Mouse (Mus musculus) ES-Bruce4 (cell line): Measurements from ENCODE around the gene Mapkap1. TPM values are rescaled to one million over a fixed set of nuclear protein-coding genes. Genes with fewer than 3 reads are reported as not detected.

Experiments
- H3K27ac ChIP-seq: 2 replicates; pipeline ENCODE4 v1.5.1; 2012; ENCODE audit warnings: low read length, inconsistent platforms; ENCODE audit not compliant: insufficient read depth
- H3K27me3 ChIP-seq: 2 replicates; pipeline ENCODE4 v1.6.1; 2012; ENCODE audit warnings: mild to moderate bottlenecking, low read length, inconsistent platforms; ENCODE audit not compliant: control insufficient read depth, poor library complexity, insufficient read depth, severe bottlenecking
- H3K36me3 ChIP-seq: 2 replicates; pipeline ENCODE4 v1.6.1; 2012; ENCODE audit warnings: inconsistent platforms, mild to moderate bottlenecking, low read length, moderate library complexity; ENCODE audit not compliant: control insufficient read depth, poor library complexity, insufficient read depth, severe bottlenecking
- H3K4me1 ChIP-seq: one replicate; pipeline ENCODE4 v1.8.1; 2011; ENCODE audit warnings: low read length; ENCODE audit not compliant: control insufficient read depth, insufficient read depth
- H3K4me3 ChIP-seq: 2 replicates; pipeline ENCODE4 v1.5.1; 2011; ENCODE audit warnings: low read depth, mild to moderate bottlenecking, low read length
- H3K9ac ChIP-seq: 2 replicates; pipeline ENCODE4 v1.6.1; 2012; ENCODE audit warnings: low read depth, mild to moderate bottlenecking, inconsistent platforms; ENCODE audit not compliant: poor library complexity, severe bottlenecking
- H3K9me3 ChIP-seq: replicated peaks from 2 replicates; pipeline ENCODE4 v1.6.1; 2012; ENCODE audit warnings: mild to moderate bottlenecking, low read length, inconsistent platforms; ENCODE audit not compliant: control insufficient read depth, poor library complexity, insufficient read depth, severe bottlenecking
- CTCF ChIP-seq: IDR thresholded peaks from one replicate; pipeline ENCODE4 v1.8.1; 2011; ENCODE audit warnings: low read depth, low read length
- EP300 ChIP-seq: IDR thresholded peaks from 2 replicates; pipeline ENCODE4 v1.6.1; 2011; ENCODE audit warnings: low read depth, low read length; ENCODE audit not compliant: insufficient read depth
- POLR2A ChIP-seq: IDR thresholded peaks from one replicate; pipeline ENCODE4 v1.8.1; 2011; ENCODE audit warnings: low read length; ENCODE audit not compliant: insufficient read depth
- polyA plus RNA-seq: library from polyadenylated mRNA; stranded (reverse); fragments of >200 nt; gene quantifications from 2 replicates; pipeline ENCODE4 v1.2.4, GENCODE M21; 2011; ENCODE audit warnings: low read depth; ENCODE audit not compliant: missing spikeins, insufficient read depth, insufficient read length

Gene Mapkap1
- polyA plus RNA-seq, 1 experiment = 48.1 TPM

GRCm38 (mm10) chr2:34378930-34379329 lies 27.6 kb upstream of the Mapkap1 start:
- no peaks in the 10 kb centered on the region for H3K27me3 ChIP-seq
- no peaks in the 10 kb centered on the region for H3K4me1 ChIP-seq
- no peak overlapping the region for H3K9ac ChIP-seq
- no peaks in the 10 kb centered on the region for H3K9me3 ChIP-seq
- no peak overlapping the region for H3K27ac ChIP-seq
- H3K36me3 ChIP-seq = no peaks in the 10 kb centered on the region
- H3K4me3 ChIP-seq = no peak overlapping the region
- TF ChIP-seq POLR2A (no peak), CTCF (no peak), EP300 (no peak)

- Histone ChIP-seq H3K9me3 (no peaks in the 10 kb centered on the region), H3K4me1 (no peaks in the 10 kb centered on the region), H3K27me3 (no peaks in the 10 kb centered on the region), H3K9ac (no peak overlapping the region), H3K36me3 (no peaks in the 10 kb centered on the region), H3K27ac (no peak overlapping the region), H3K4me3 (no peak overlapping the region)
- TF ChIP-seq POLR2A = no peak
- no peak for TF ChIP-seq EP300
- TF ChIP-seq CTCF = no peak
Observed at GRCm38 (mm10) chr2:34399535-34399934, 7.0 kb upstream of the Mapkap1 start.

GRCm38 (mm10) chr2:34407596-34407995 lies 1.0 kb downstream of the Mapkap1 start:
- no peaks in the 10 kb centered on the region for H3K27me3 ChIP-seq
- no peak overlapping the region for H3K27ac ChIP-seq
- TF ChIP-seq CTCF = no peak
- TF ChIP-seq POLR2A = no peak
- no peak for TF ChIP-seq EP300
- H3K9me3 ChIP-seq = no peaks in the 10 kb centered on the region
- no peaks in the 10 kb centered on the region for H3K4me1 ChIP-seq
- H3K36me3 ChIP-seq = no peaks in the 10 kb centered on the region
- no peak overlapping the region for H3K4me3 ChIP-seq
- H3K9ac ChIP-seq = peak overlapping the region; percentile 86

- Histone ChIP-seq H3K9ac (no peak overlapping the region), H3K4me1 (no peaks in the 10 kb centered on the region), H3K9me3 (no peaks in the 10 kb centered on the region), H3K27me3 (no peaks in the 10 kb centered on the region), H3K36me3 (no peaks in the 10 kb centered on the region), H3K4me3 (no peak overlapping the region), H3K27ac (no peak overlapping the region)
- no peak for TF ChIP-seq POLR2A
- TF ChIP-seq CTCF = no peak
- no peak for TF ChIP-seq EP300
Observed at GRCm38 (mm10) chr2:34408341-34408740, 1.8 kb downstream of the Mapkap1 start.

- no peak overlapping the region for H3K27ac ChIP-seq
- H3K4me3 ChIP-seq = no peak overlapping the region
- no peaks in the 10 kb centered on the region for H3K36me3 ChIP-seq
- no peaks in the 10 kb centered on the region for H3K9me3 ChIP-seq
- TF ChIP-seq CTCF (no peak), POLR2A (no peak), EP300 (no peak)
- no peaks in the 10 kb centered on the region for H3K27me3 ChIP-seq
- no peaks in the 10 kb centered on the region for H3K4me1 ChIP-seq
- no peak overlapping the region for H3K9ac ChIP-seq
Observed at GRCm38 (mm10) chr2:34409741-34410340, 3.3 kb downstream of the Mapkap1 start.

GRCm38 (mm10) chr2:34420256-34420655 lies 13.7 kb downstream of the Mapkap1 start:
- Histone ChIP-seq H3K4me3 (no peak overlapping the region), H3K4me1 (no peaks in the 10 kb centered on the region), H3K9me3 (no peaks in the 10 kb centered on the region), H3K9ac (no peak overlapping the region), H3K27ac (no peak overlapping the region), H3K27me3 (no peaks in the 10 kb centered on the region), H3K36me3 (no peaks in the 10 kb centered on the region)
- TF ChIP-seq EP300 (no peak), POLR2A (no peak), CTCF (no peak)
